Mouse (Mus musculus) bone marrow macrophage, adult 2 months (primary cell): ENCODE data around the gene Gm43951.

Experiments used
- CTCF ChIP-seq: IDR thresholded peaks from 2 replicates; pipeline ENCODE4 v1.5.1; 2012; ENCODE audit warnings: low read depth, mild to moderate bottlenecking, low read length, moderate library complexity
- POLR2A ChIP-seq: IDR thresholded peaks from 2 replicates; pipeline ENCODE4 v1.6.1; 2012; ENCODE audit warnings: mild to moderate bottlenecking, low read depth, low read length, borderline replicate concordance

DNA sequence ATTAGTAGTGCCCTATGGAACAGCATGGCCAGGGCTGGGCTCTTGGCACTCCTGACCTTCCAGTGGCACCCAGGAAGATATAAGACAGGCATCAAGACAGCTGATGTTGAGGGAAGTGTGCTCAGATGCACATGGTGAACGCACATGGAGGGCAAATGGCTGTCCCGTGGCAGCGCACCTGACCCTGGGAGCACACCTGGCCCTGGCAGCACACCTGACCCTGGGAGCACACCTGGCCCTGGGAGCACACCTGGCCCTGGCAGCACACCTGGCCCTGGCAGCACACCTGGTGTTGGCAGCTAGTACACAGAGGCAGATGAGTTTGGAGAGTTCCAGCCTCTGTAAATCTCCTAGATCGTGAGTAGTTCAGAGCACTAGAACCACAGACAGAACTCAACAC is 21.9 kb upstream of the Gm43951 start:
- TF ChIP-seq CTCF: no peak
- TF ChIP-seq POLR2A: no peak
